Mouse (Mus musculus) lung, postnatal 4 days (tissue): ENCODE measurements around the gene Deaf1.

Experiments
- DNase-seq, 2 experiments: peaks; one replicate each; pipeline ENCODE4 v3.0.0; 2021

Deaf1 gene

GRCm38 (mm10) chr7:141339215-141339920, 11.9 kb upstream of the Deaf1 start:
- no peak for DNase-seq

- peak; percentile 81 to 88 for DNase-seq
Measured at GRCm38 (mm10) chr7:141338576-141339131, 11.2 kb upstream of the Deaf1 start, which contains the start of gene Eps8l2. Eps8l2 (plus strand) TSS chr7:141338880.

DNA sequence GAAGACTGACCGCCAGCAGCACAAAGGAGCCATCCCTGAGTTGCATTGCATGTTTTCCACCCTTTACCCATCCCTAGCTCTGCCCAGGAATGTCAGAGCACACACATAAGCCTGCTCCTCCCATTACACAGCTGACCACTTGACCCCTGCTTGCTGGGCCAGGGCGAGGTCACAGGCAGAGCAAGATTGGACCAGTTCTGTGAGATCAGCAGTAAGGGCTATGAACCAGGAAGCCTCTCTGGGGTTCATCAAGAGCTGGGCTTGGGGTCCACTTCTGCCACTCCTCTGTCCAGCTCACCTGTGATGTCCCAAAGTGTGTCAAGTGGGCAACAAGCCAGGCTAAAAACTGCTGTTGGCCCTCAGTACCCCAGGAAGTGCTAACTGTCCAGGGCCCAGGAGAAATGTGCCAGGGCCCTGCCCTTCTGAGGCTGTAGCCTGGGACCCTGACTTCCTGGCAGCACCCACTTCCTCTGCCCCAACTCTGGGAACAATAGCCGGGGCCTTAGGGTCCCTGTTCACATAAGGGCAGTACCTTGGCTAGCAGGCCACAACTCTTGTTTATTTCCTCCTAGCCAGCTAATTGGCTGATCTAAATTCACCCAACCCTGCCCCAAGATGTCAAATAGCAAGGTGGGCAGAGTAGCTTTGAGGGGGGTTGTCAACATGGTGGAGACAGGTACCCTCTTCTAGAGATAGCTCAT, 10.4 kb upstream of the Deaf1 start:
- DNase-seq: peak in 1 of 2 experiments; percentile 54

DNA sequence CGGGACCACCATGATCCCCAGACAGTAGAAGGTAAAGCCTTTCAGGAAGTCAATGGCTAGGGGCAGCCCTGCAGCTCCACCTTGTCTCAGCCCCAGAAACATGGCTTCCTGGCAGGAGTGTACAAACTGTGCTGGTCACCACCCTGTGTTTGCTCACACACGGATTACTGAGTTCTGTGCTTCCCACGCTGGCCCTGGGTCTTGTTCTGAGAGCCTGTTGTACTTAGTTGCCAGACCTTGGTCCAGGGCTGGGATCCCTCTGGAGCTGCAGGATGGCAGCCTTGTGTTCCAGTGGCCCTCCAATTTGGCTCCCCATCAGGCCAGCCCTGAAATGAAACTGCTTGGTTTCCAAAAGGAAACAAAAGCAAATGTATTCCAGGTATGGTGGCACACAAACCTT, 8.8 kb upstream of the Deaf1 start:
- no peak for DNase-seq

- DNase-seq: no peak
Measured at GRCm38 (mm10) chr7:141335682-141336081, 8.2 kb upstream of the Deaf1 start.

DNA sequence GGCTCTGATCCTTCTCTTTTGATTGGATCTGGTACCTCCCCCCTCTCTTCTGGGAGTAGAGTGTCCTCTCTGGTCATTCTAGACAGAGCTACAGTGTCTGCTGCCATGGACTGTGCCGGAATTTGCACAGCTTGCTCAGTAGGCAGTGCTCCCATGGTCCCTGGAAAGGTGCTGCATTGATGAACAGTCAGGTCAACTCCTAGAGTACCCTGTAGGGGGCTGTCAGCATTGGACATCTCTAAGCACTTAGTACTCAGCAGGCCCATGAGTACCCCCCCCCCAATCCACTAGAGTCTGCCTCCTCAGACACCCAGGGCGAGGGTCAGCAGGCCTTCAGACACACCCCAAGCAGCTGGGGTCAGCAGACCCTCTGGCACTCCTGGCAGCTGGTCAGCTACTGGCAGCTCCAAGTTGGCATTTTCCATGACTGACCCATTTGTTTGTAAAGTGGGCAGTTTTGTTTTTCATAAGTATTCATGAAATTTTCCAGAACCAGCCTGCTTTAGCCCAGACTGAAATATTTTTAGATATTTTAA, 7.6 kb upstream of the Deaf1 start:
- DNase-seq: no peak

- no peak for DNase-seq
Measured at GRCm38 (mm10) chr7:141331990-141332389, 4.5 kb upstream of the Deaf1 start.

DNA sequence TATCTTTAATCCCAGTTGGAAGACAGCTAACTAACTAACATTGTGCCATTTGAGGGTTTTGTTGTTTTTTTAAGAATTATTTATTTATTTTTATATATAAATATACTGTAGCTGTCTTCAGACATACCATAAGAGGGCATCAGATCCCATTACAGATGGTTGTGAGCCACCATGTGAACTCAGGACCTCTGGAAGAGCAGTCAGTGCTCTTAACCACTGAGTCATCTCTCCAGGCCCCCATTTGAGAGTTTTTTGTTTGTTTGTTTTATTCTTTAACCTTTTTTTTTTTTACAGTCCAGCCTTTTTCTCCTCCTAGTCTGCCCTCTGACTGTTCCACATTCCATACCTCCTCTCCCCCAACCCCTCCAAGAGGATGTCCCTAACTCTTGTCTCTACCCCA, 3.2 kb upstream of the Deaf1 start:
- DNase-seq: no peak

DNA sequence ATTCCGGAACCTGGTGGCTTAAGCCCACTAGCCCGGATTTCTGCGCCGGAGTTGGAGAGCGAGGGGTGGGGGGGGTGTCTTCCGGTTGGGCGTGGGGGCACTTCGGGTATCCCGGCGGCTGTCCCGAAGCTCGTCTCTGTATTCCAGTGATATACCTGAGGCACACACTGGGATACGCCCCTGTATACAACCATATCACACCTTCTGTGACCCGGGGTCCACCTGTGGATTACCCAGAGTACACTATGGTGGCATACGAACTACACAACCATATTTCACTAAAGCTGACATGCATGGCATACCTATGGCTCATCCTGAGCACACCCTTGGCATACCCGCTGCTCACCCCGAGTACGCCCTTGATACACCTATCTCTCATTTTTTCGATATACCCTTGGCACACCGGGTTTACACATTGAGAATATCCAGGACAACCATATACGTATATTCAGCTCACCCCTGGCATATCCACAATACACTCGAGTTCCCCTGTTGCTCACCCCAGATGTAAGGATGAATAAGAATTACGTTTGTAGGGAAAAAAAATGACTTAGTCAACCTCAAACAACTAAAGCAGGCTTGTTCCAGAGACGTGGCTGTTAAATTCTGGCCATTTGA, 992 bp upstream of the Deaf1 start:
- no peak for DNase-seq

DNA sequence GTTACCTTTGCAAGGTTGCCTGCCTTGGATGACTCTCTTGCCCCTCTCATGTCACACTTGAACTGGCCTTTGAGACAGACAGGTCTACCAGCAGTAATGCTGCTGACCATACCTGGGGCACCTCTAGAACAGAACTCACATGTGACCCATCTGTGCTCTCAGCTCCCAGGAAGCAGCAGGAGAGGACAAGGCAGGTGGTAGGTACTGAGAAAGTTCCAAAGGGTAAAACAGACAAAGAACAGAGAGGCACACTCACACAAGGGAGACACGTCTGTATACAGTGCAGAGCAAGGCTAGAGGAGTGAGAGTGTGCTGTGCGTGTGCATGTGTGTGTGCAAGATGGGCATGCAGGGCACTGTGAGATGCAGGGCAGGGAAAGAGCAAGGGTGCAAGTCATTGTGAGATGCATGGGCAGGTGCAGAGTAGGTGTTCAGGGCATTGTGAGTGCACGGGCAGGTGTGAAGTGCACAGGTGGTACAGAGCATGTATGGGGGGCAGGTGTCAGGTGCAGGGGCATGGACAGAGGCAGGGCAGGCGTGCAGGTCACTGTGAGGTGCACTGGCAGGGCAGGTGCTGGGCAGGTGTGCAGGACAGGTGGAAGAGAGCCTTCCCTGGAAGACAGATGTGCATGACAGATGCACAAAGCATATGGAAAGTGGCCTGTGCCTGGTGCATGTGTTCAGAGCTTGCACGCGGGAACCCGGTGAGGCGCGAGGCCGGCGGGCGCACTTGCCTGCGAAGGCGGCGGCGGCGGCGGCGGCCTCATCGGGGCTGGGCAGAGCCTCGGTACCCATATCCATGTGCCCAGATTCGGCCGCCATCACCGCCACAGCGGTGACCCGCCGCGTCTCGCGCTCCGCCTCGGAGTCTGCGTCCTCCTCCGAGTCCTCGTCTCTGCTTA, 694 bp downstream of the Deaf1 start:
- DNase-seq: no peak

GRCm38 (mm10) chr7:141324686-141325085, 2.8 kb downstream of the Deaf1 start:
- DNase-seq: no peak

DNA sequence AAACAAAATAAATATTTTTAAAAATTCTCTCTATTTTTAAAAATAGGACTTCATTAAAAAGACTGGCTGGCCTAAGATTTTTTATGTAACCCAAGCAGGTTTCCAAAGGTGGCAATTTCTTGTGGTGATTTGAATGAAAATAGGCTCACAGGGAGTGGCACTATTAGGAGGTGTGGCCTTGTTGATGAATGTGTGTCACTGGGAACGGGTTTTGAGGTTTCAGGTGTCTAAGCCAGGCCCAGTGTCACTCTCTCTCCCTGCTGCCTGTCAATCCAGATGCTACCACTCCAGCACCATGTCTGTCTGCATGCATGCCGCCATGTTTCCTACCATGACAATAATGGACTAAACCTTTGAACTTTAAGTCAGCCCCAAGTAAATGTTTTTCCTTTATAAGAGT, 8.0 kb downstream of the Deaf1 start:
- peak in 1 of 2 experiments; percentile 5 for DNase-seq

DNA sequence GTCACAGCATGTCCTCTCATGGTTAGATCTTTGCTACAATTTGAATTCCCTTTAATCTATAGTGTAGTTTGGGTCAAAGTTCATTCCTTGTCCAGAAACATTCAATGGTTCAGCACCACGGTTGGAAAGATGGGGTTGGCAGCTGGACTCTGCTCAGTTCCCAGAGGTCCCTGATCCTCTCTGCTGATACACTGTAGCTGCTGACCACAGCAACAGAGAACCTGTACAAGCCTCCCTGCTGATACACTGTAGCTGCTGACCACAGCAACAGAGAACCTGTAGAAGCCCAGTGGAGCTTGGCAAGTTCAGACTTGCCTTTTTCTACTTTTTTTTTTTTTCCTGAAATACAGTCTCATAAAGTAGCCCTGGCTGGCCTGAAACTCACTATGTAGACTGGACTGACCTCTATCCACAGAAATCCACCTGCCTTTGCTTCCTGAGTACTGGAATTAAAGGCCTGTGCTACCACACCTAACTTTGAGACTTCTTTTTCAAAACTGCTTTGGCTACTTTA, 9.8 kb downstream of the Deaf1 start:
- DNase-seq: no peak

- DNase-seq: peak; percentile 39 to 58
Measured at GRCm38 (mm10) chr7:141315974-141316373, 11.5 kb downstream of the Deaf1 start.

DNA sequence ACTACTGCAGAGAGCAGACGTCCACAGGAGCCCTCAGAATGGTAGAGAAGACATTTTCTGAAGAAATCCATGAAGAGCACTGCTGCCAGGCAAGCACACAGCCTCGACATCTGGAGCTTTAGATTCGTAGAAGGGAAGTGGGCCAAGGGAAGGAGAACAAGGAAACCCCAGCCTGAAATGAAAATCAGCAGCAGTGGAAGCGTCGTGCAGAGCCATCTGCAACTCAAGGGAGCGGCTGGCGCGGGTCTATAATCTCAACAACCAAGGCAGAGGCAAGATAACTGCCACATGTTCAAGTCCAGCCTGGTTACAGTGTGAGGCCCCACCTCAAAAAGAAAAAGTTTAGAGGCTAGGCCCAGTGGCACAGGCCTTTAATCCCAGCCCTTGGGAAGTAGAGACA, 12.4 kb downstream of the Deaf1 start:
- no peak for DNase-seq

- peak in 1 of 2 experiments; percentile 9 for DNase-seq
Measured at GRCm38 (mm10) chr7:141314416-141314815, 13.1 kb downstream of the Deaf1 start.

- no peak for DNase-seq
Measured at GRCm38 (mm10) chr7:141304537-141304936, 23.0 kb downstream of the Deaf1 start.

DNA sequence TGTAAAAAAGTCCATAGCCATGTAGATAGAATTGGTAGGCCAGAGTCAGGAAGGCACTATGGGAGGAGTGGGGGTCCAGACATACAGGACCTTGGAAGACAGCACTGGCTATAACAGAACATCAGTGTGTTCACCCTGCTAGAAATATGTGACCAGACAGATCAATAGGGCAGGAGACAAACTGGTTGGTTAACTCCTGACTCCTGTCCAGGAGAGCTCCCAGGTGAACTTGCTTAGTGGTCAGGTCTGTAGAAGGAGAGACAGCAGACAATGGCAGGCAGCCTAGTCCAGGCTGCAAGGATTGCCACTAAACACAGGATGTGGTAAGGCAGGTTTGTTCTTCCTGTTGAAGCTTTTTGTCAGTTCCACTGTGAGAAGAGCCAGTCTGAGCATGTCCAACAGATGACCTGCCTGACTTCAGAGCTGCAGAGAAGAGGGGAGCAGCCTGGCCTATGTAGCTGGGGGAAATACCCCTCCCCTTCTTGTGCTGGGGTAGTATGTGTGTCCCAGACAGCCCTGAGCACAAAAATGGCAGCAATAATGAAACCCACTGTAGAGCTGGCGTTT, 24.7 kb downstream of the Deaf1 start:
- DNase-seq: no peak

DNA sequence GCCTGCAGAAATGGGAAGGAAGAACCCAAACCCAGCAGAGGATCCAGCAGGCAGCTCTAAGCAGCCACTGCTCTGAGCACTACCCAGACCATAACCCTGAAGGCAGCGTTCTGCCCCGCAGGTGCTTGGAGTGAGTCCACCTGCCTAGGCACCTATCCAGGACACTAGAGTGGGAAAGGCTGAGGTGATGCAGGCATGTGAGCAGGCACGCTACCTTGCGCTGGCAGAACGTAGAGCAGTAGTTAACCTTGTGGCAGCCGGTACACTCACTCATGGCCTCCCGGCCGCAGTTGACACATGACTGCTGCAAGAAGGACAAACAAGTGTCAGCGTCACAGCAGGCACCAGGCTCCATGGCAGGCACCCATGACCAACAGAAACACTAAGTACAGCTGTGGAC, 26.1 kb downstream of the Deaf1 start:
- no peak for DNase-seq

DNA sequence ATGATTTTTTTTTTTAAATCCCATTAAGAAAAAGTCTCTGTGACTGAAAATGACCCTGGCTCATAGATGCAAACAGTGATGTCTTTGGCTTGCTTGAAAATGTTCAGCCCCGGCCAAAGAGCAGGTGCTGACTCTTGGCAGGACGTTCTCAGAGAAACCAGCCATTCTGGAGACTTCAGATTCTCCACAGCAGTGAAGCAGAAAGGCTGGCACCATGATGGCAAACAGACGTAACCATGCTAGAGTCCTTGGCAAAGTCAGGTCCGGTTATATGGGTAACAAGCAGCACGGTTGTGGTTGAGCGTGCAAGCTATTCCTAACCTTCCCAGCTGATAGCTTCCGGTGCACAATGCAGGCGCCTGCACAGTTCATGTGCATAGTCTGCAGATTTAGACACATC, 28.3 kb downstream of the Deaf1 start:
- no peak for DNase-seq

DNA sequence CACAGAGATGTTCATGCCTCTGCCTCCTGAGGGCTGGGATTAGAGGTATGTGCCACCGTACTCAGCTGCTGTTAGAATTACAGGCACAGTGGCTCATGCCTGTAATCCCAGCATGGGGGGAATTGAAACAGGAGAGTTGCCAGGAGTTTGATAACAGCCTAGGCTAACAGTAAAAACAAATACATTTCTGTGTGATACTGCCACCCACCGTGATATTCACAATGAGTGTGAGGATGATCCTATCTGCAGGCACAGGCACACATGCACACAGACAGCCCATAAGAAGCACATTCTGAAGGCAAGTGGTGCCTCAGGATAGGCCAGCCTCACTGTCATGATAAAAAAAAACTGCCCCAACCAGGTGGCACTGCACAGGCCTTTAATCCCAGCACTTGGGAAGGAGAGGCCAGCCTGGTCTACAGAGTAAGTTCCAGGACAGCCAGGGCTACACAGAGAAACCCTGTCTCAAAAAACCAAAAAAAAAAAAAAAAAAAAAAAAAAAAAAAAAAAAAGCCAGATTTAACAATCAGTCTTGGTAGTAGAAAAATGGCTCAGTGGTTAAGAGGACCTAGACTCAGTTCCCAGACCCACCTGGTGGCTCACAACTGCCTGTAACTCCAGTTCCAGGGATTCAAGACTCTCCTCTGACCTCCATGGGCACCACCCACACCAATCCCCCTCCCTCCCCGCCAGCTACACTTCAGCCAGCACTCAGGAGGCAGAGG, 29.4 kb downstream of the Deaf1 start:
- DNase-seq: no peak
